Mouse (Mus musculus) brain, embryonic 14.5 days (tissue): ENCODE measurements around the gene Lhx3. TPM values are rescaled to one million over a fixed set of nuclear protein-coding genes. Genes with fewer than 3 reads are reported as not detected.

Experiments used
- DNase-seq: peaks from one replicate; pipeline ENCODE4 v3.0.0-alpha.2; 2011; ENCODE audit warnings: low read depth
- CTCF ChIP-seq: fragments of 200-500 bp; IDR thresholded peaks from 2 replicates; pipeline ENCODE4 v1.5.1; 2012; ENCODE audit warnings: inconsistent platforms, mild to moderate bottlenecking, moderate library complexity, borderline replicate concordance; ENCODE audit not compliant: insufficient read depth, insufficient read length; ENCODE audit errors: extremely low read depth
- POLR2A ChIP-seq: fragments of 200-500 bp; IDR thresholded peaks from 2 replicates; pipeline ENCODE4 v1.6.1; 2012; ENCODE audit warnings: mild to moderate bottlenecking, inconsistent platforms, borderline replicate concordance; ENCODE audit not compliant: poor library complexity, insufficient read depth, insufficient read length, severe bottlenecking; ENCODE audit errors: extremely low read depth
- polyA plus RNA-seq: library from polyadenylated mRNA; depleted of rRNA; stranded (reverse); fragments of >200 nt; gene quantifications from 2 replicates; pipeline ENCODE4 v1.2.3, GENCODE M21; 2012

The Lhx3 gene
- polyA plus RNA-seq, 1 experiment: 3.3 TPM

- no peak for TF ChIP-seq CTCF
- TF ChIP-seq POLR2A: no peak
- DNase-seq: no peak
Measured at GRCm38 (mm10) chr2:26198488-26198887, 9.6 kb downstream of the Lhx3 start.

GRCm38 (mm10) chr2:26194552-26195339 is 13.3 kb downstream of the Lhx3 start:
- DNase-seq: peak; percentile 82
- TF ChIP-seq CTCF (no peak), POLR2A (no peak)

DNA sequence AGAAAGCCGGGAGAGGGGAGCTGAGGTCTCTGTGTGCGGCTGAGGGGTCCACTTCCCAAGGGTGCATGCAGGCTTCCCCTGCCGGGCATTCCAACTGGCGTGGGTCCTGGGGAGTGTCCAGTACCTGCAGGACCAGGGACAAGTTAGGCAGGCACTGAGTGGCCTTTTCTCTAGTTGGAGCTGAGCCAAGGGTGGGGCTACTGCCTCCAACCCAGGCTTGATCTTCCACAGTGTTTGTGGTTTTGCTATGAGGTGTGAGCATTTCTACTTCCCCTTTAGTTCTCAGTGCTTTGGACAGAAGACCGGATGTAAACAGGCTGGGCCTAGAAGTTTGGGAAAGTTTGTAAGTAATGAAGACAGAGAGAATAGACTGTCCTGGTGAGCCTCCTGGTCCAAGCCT is 19.6 kb downstream of the Lhx3 start:
- TF ChIP-seq CTCF: no peak
- no peak for TF ChIP-seq POLR2A
- DNase-seq: no peak

GRCm38 (mm10) chr2:26184352-26184751 is 23.7 kb downstream of the Lhx3 start:
- DNase-seq: no peak
- TF ChIP-seq CTCF (no peak), POLR2A (no peak)

- DNase-seq: peak; percentile 54
- TF ChIP-seq POLR2A (no peak), CTCF (peak; percentile 79)
Measured at GRCm38 (mm10) chr2:26182646-26183045, 25.4 kb downstream of the Lhx3 start.

- TF ChIP-seq CTCF: no peak
- no peak for TF ChIP-seq POLR2A
- no peak for DNase-seq
Measured at GRCm38 (mm10) chr2:26177189-26177588, 30.9 kb downstream of the Lhx3 start.

GRCm38 (mm10) chr2:26176731-26177130 is 31.4 kb downstream of the Lhx3 start:
- no peak for DNase-seq
- TF ChIP-seq CTCF (no peak), POLR2A (no peak)

GRCm38 (mm10) chr2:26175191-26175590 is 32.9 kb downstream of the Lhx3 start:
- no peak for TF ChIP-seq POLR2A
- no peak for TF ChIP-seq CTCF
- no peak for DNase-seq

- TF ChIP-seq POLR2A (no peak), CTCF (no peak)
- no peak for DNase-seq
Measured at GRCm38 (mm10) chr2:26172166-26172565, 35.9 kb downstream of the Lhx3 start.

GRCm38 (mm10) chr2:26170376-26170775 is 37.7 kb downstream of the Lhx3 start:
- no peak for DNase-seq
- no peak for TF ChIP-seq CTCF
- no peak for TF ChIP-seq POLR2A

DNA sequence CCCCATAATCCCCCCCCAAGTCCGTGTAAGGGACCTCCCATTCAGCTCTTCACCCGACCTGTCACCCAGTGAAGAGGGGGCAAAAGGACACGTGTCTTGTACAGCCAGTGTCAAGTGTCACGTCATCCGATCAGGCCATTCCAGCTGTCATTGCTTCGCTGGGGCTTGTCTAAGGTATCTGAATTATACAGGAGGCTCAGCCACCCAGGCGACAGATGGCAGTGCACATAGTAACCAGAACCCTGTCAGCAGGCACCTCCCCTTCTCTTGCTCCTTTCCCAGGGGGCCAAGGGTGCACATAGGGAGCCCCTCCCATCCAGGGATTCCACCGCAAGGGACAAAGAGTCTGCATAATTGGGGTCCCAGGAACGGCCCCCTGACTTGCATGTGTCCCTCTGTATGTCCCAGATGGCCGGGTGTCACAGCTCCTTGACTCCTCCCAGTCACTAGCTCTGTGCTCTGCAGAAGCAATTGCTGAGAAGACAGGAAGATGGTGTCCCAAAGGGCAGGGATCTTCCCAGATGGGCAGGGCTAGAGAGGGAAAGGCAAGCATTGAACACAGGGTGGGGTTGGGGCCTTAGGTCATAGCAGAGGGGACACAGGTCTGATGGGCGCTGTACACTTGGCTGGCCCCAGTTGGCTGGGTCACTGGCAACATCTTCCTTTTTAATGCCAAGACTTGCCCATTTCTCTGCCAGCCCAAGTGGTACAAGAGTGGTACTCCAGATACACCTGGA is 39.1 kb downstream of the Lhx3 start:
- DNase-seq: peak; percentile 50

More for the DNA sequence above, 39.1 kb downstream of the Lhx3 start:
- TF ChIP-seq POLR2A: no peak
- TF ChIP-seq CTCF: no peak
